Mouse (Mus musculus): ENCODE results near the gene Prpsap2. TPM values are rescaled to one million over a fixed set of nuclear protein-coding genes. Genes with fewer than 3 reads are reported as not detected.
A peak's percentile ranks its signal among the peaks of the same experiment; 100 is the strongest.

Gene Prpsap2
- total RNA-seq, 2 experiments from 2014 or later: 44.9 to 51.4 TPM

- no peak for DNase-seq (ENCODE audit: extremely low spot score in 1 of 2, low spot score in 1 of 2)
Observed at GRCm38 (mm10) chr11:61717990-61718389, 43.9 kb downstream of the Prpsap2 start.

- peak in 1 of 2 experiments; percentile 14 for DNase-seq (ENCODE audit: extremely low spot score in 1 of 2, low spot score in 1 of 2)
Observed at GRCm38 (mm10) chr11:61715130-61715529, 46.8 kb downstream of the Prpsap2 start.

GRCm38 (mm10) chr11:61714346-61715117 is 47.4 kb downstream of the Prpsap2 start:
- DNase-seq (ENCODE audit: extremely low spot score in 1 of 2, low spot score in 1 of 2): peak; percentile 50 to 63

- DNase-seq (ENCODE audit: extremely low spot score in 1 of 2, low spot score in 1 of 2): no peak
Observed at GRCm38 (mm10) chr11:61713157-61713855, 48.6 kb downstream of the Prpsap2 start.

- DNase-seq (ENCODE audit: extremely low spot score in 1 of 2, low spot score in 1 of 2): no peak
Observed at GRCm38 (mm10) chr11:61708928-61709327, 53.0 kb downstream of the Prpsap2 start.

- no peak for DNase-seq (ENCODE audit: extremely low spot score in 1 of 2, low spot score in 1 of 2)
Observed at GRCm38 (mm10) chr11:61706232-61706631, 55.7 kb downstream of the Prpsap2 start.

- no peak for DNase-seq (ENCODE audit: extremely low spot score in 1 of 2, low spot score in 1 of 2)
Observed at GRCm38 (mm10) chr11:61705581-61705980, 56.3 kb downstream of the Prpsap2 start.

GRCm38 (mm10) chr11:61702494-61702893 is 59.4 kb downstream of the Prpsap2 start:
- DNase-seq (ENCODE audit: extremely low spot score in 1 of 2, low spot score in 1 of 2): no peak

- no peak for DNase-seq (ENCODE audit: extremely low spot score in 1 of 2, low spot score in 1 of 2)
Observed at GRCm38 (mm10) chr11:61701696-61702095, 60.2 kb downstream of the Prpsap2 start.

GRCm38 (mm10) chr11:61699933-61700332 is 62.0 kb downstream of the Prpsap2 start:
- DNase-seq (ENCODE audit: extremely low spot score in 1 of 2, low spot score in 1 of 2): no peak

- no peak for DNase-seq (ENCODE audit: extremely low spot score in 1 of 2, low spot score in 1 of 2)
Observed at GRCm38 (mm10) chr11:61699460-61699859, 62.4 kb downstream of the Prpsap2 start.

- no peak for DNase-seq (ENCODE audit: extremely low spot score in 1 of 2, low spot score in 1 of 2)
Observed at GRCm38 (mm10) chr11:61698852-61699251, 63.0 kb downstream of the Prpsap2 start.

GRCm38 (mm10) chr11:61692996-61693395 is 68.9 kb downstream of the Prpsap2 start:
- no peak for DNase-seq (ENCODE audit: extremely low spot score in 1 of 2, low spot score in 1 of 2)

GRCm38 (mm10) chr11:61687595-61687994 is 74.3 kb downstream of the Prpsap2 start:
- DNase-seq (ENCODE audit: extremely low spot score in 1 of 2, low spot score in 1 of 2): no peak

GRCm38 (mm10) chr11:61686906-61687453 is 74.9 kb downstream of the Prpsap2 start:
- DNase-seq (ENCODE audit: extremely low spot score in 1 of 2, low spot score in 1 of 2): no peak

- no peak for DNase-seq (ENCODE audit: extremely low spot score in 1 of 2, low spot score in 1 of 2)
Observed at GRCm38 (mm10) chr11:61686141-61686540, 75.7 kb downstream of the Prpsap2 start.

GRCm38 (mm10) chr11:61685119-61685725 is 76.7 kb downstream of the Prpsap2 start:
- no peak for DNase-seq (ENCODE audit: extremely low spot score in 1 of 2, low spot score in 1 of 2)

GRCm38 (mm10) chr11:61683907-61684731 is 77.8 kb downstream of the Prpsap2 start, which contains the start of gene Fam83g:
Gene Fam83g (plus strand): TSS chr11:61684091.
- DNase-seq (ENCODE audit: extremely low spot score in 1 of 2, low spot score in 1 of 2): no peak

All from layer of hippocampus, postnatal 25 days (tissue).